Mouse (Mus musculus) spleen, adult 2 months (tissue): ENCODE data around the gene Rnf157. TPM values are rescaled to one million over a fixed set of nuclear protein-coding genes. Genes with fewer than 3 reads are reported as not detected.

Source experiments
- DNase-seq, 2 experiments: peaks; one replicate each; pipeline versions ENCODE4 v3.0.0 to v3.0.0-alpha.2; 2012 to 2021; ENCODE audit warnings: low spot score in 2 of 2, low read depth in 1 of 2
- H3K27ac ChIP-seq: fragments of 200-500 bp; 2 replicates; pipeline ENCODE4 v1.5.1; 2012; ENCODE audit warnings: low read length, inconsistent platforms; ENCODE audit not compliant: insufficient read depth
- H3K27me3 ChIP-seq: fragments of 200-500 bp; 2 replicates; pipeline ENCODE4 v1.6.1; 2012; ENCODE audit warnings: mild to moderate bottlenecking, moderate library complexity, low read length, inconsistent platforms; ENCODE audit not compliant: control insufficient read depth, insufficient read depth
- H3K36me3 ChIP-seq: fragments of 200-500 bp; 2 replicates; pipeline ENCODE4 v1.6.1; 2012; ENCODE audit warnings: mild to moderate bottlenecking, low read length, inconsistent platforms; ENCODE audit not compliant: control insufficient read depth, insufficient read depth
- H3K4me1 ChIP-seq: fragments of 200-500 bp; 2 replicates; pipeline ENCODE4 v1.6.1; 2011; ENCODE audit warnings: inconsistent platforms; ENCODE audit not compliant: control insufficient read depth, insufficient read depth, insufficient read length
- H3K4me3 ChIP-seq: fragments of 200-500 bp; 2 replicates; pipeline ENCODE4 v1.5.1; 2011; ENCODE audit warnings: mild to moderate bottlenecking, inconsistent platforms; ENCODE audit not compliant: insufficient read depth, insufficient read length; ENCODE audit errors: extremely low read depth
- CTCF ChIP-seq: fragments of 200-500 bp; IDR thresholded peaks from 2 replicates; pipeline ENCODE4 v1.5.1; 2011; ENCODE audit warnings: mild to moderate bottlenecking, inconsistent platforms; ENCODE audit not compliant: insufficient read depth, insufficient read length, insufficient replicate concordance; ENCODE audit errors: extremely low read depth
- POLR2A ChIP-seq: fragments of 200-500 bp; IDR thresholded peaks from 2 replicates; pipeline ENCODE4 v1.6.1; 2011; ENCODE audit warnings: low read depth, low read length, inconsistent platforms
- WGBS: fragments of 180-500 bp; shearing (Covaris S2); methylation state at CpG from one replicate; pipeline ENCODE4 v1.1.7; 2018; 5-methylcytosine and 5-hydroxymethylcytosine counted together
- polyA plus RNA-seq: library from polyadenylated mRNA; depleted of rRNA; stranded (reverse); fragments of >200 nt; gene quantifications from 2 replicates; pipeline ENCODE4 v1.2.3, GENCODE M21; 2012

Gene Rnf157
- polyA plus RNA-seq, 1 experiment, result 10.7 TPM

GRCm38 (mm10) chr11:116354521-116354920, 58.3 kb downstream of the Rnf157 start:
- no peak for DNase-seq
- 0 out of 2 replicates have a peak, but pooled peaks cover 7% of the 10 kb centered on the region for H3K4me1 ChIP-seq
- no peaks in the 10 kb centered on the region for H3K27me3 ChIP-seq
- no peak overlapping the region for H3K4me3 ChIP-seq
- TF ChIP-seq CTCF (no peak), POLR2A (no peak)
- 86% methylated on average over 17 of the region's 17 CpGs for WGBS
- H3K36me3 ChIP-seq, result peaks cover 9% of the 10 kb centered on the region
- no peak overlapping the region for H3K27ac ChIP-seq

GRCm38 (mm10) chr11:116353535-116353934, 59.3 kb downstream of the Rnf157 start:
- TF ChIP-seq CTCF (no peak), POLR2A (no peak)
- WGBS, result 86% methylated on average over 8 of the region's 8 CpGs
- H3K4me3 ChIP-seq, result no peak overlapping the region
- no peaks in the 10 kb centered on the region for H3K4me1 ChIP-seq
- H3K27ac ChIP-seq, result no peak overlapping the region
- H3K36me3 ChIP-seq, result peaks cover 9% of the 10 kb centered on the region
- DNase-seq, result no peak
- no peaks in the 10 kb centered on the region for H3K27me3 ChIP-seq

GRCm38 (mm10) chr11:116351294-116351693, 61.5 kb downstream of the Rnf157 start:
- peaks cover 18% of the 10 kb centered on the region for H3K36me3 ChIP-seq
- 88% methylated on average over 5 of the region's 5 CpGs for WGBS

GRCm38 (mm10) chr11:116347955-116348354, 64.9 kb downstream of the Rnf157 start:
- Histone ChIP-seq H3K27ac (no peak overlapping the region), H3K4me3 (no peak overlapping the region), H3K4me1 (no peaks in the 10 kb centered on the region), H3K27me3 (no peaks in the 10 kb centered on the region), H3K36me3 (peaks cover 18% of the 10 kb centered on the region; the same call in 1 of the 2 replicates)
- no peak for DNase-seq
- WGBS, result 90% methylated on average over 5 of the region's 5 CpGs
- TF ChIP-seq POLR2A (no peak), CTCF (no peak)

More at GRCm38 (mm10) chr11:116351294-116351693, 61.5 kb downstream of the Rnf157 start:
- Histone ChIP-seq H3K4me3 (no peak overlapping the region), H3K27me3 (no peaks in the 10 kb centered on the region), H3K4me1 (no peaks in the 10 kb centered on the region), H3K27ac (no peak overlapping the region)
- DNase-seq, result no peak
- TF ChIP-seq CTCF, result no peak
- TF ChIP-seq POLR2A, result no peak

GRCm38 (mm10) chr11:116347012-116347411, 65.8 kb downstream of the Rnf157 start:
- TF ChIP-seq CTCF (no peak), POLR2A (no peak)
- no peaks in the 10 kb centered on the region for H3K27me3 ChIP-seq
- H3K4me1 ChIP-seq, result no peaks in the 10 kb centered on the region
- no peak for DNase-seq
- H3K27ac ChIP-seq, result no peak overlapping the region
- 92% methylated on average over 7 of the region's 7 CpGs for WGBS
- H3K4me3 ChIP-seq, result no peak overlapping the region
- H3K36me3 ChIP-seq, result peaks cover 19% of the 10 kb centered on the region; the same call in 1 of the 2 replicates

- H3K27me3 ChIP-seq, result no peaks in the 10 kb centered on the region
Observed at GRCm38 (mm10) chr11:116342069-116342791, 70.6 kb downstream of the Rnf157 start.

GRCm38 (mm10) chr11:116337531-116337930, 75.3 kb downstream of the Rnf157 start:
- H3K36me3 ChIP-seq, result no peaks in the 10 kb centered on the region
- no peak for DNase-seq
- no peak overlapping the region for H3K27ac ChIP-seq
- TF ChIP-seq POLR2A, result no peak
- no peak for TF ChIP-seq CTCF
- 55% methylated on average over 6 of the region's 6 CpGs for WGBS
- H3K4me1 ChIP-seq, result peaks cover 8% of the 10 kb centered on the region; the same call in 1 of the 2 replicates
- H3K4me3 ChIP-seq, result no peak overlapping the region
- H3K27me3 ChIP-seq, result peaks cover 9% of the 10 kb centered on the region

More at GRCm38 (mm10) chr11:116342069-116342791, 70.6 kb downstream of the Rnf157 start:
- no peak overlapping the region for H3K4me3 ChIP-seq
- H3K27ac ChIP-seq, result no peak overlapping the region
- TF ChIP-seq CTCF (no peak), POLR2A (no peak)
- 88% methylated on average over 25 of the region's 25 CpGs for WGBS
- no peaks in the 10 kb centered on the region; the same call in 1 of the 2 replicates for H3K4me1 ChIP-seq
- no peak for DNase-seq
- peaks cover 15% of the 10 kb centered on the region; the same call in 1 of the 2 replicates for H3K36me3 ChIP-seq
